Mouse (Mus musculus) midbrain, embryonic 15.5 days (tissue): ENCODE data around the gene Mybph. TPM values are rescaled to one million over a fixed set of nuclear protein-coding genes. Genes with fewer than 3 reads are reported as not detected.

Experiments used
- ATAC-seq: fragments of 200-750 bp; cut with Nextera tagmentation; replicated peaks from 2 replicates; pipeline ENCODE4 v1.8.0; 2017; ENCODE audit warnings: moderate TSS enrichment
- H3K27ac ChIP-seq: fragments of 300-500 bp; sonication (generic); 2 replicates; pipeline ENCODE4 v1.5.1; 2015; ENCODE audit warnings: mild to moderate bottlenecking, inconsistent platforms
- H3K27me3 ChIP-seq: fragments of 300-500 bp; sonication (generic); replicated peaks from 2 replicates; pipeline ENCODE4 v1.6.1; 2015; ENCODE audit warnings: inconsistent platforms
- H3K36me3 ChIP-seq: fragments of 300-500 bp; sonication (generic); replicated peaks from 2 replicates; pipeline ENCODE4 v1.6.1; 2015; ENCODE audit warnings: inconsistent platforms
- H3K4me1 ChIP-seq: fragments of 300-500 bp; sonication (generic); 2 replicates; pipeline ENCODE4 v1.6.1; 2015; ENCODE audit warnings: inconsistent platforms
- H3K4me2 ChIP-seq: fragments of 300-500 bp; sonication (generic); 2 replicates; pipeline ENCODE4 v1.6.1; 2015; ENCODE audit warnings: inconsistent platforms, mild to moderate bottlenecking, moderate library complexity
- H3K4me3 ChIP-seq: fragments of 300-500 bp; sonication (generic); 2 replicates; pipeline ENCODE4 v1.5.1; 2015; ENCODE audit warnings: mild to moderate bottlenecking, inconsistent platforms
- H3K9ac ChIP-seq: fragments of 300-500 bp; sonication (generic); 2 replicates; pipeline ENCODE4 v1.6.1; 2015; ENCODE audit warnings: mild to moderate bottlenecking, inconsistent platforms
- H3K9me3 ChIP-seq: fragments of 300-500 bp; sonication (generic); 2 replicates; pipeline ENCODE4 v1.6.1; 2016; ENCODE audit warnings: inconsistent platforms
- WGBS: fragments of 180-500 bp; shearing (Covaris S2); methylation state at CpG from one replicate; pipeline ENCODE4 v1.1.7; 2015; ENCODE audit warnings: mixed read lengths; 5-methylcytosine and 5-hydroxymethylcytosine counted together
- polyA plus RNA-seq: library from polyadenylated mRNA; unstranded; fragments of >200 nt; fragmentation: Nextera tagmentation; extraction: Ambion mirVana; gene quantifications from 2 replicates; pipeline ENCODE4 v1.2.1, GENCODE M21; 2015

The Mybph gene
- polyA plus RNA-seq, 1 experiment from 2014 or later: 0.13 TPM

DNA sequence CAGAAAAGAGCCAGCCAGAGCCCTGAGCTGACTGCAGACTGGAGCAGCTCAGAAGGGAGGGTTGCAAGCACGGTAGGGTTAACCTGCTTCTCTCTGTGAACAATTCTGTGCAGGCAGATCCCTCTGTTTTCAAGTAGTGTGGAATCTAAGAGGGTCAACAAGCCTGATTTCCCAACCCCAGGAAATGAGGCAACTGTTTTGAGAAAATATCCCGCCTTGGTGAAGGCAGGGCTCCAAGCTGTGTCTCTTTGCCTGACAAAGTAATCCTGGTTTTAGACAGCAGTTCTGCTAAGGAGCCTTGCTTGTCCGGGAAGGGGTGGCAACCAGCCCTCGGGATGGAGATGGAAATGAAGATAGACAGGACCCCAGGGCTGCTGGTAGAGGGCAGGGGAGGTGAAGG is 28.8 kb upstream of the Mybph start:
- H3K9me3 ChIP-seq: no peaks in the 10 kb centered on the region
- WGBS: 67% methylated on average over 4 of the region's 4 CpGs
- H3K36me3 ChIP-seq: no peaks in the 10 kb centered on the region
- H3K27me3 ChIP-seq: no peaks in the 10 kb centered on the region
- H3K4me3 ChIP-seq: no peak overlapping the region
- H3K4me2 ChIP-seq: no peak overlapping the region
- no peak for ATAC-seq
- no peak overlapping the region for H3K9ac ChIP-seq
- no peaks in the 10 kb centered on the region for H3K4me1 ChIP-seq
- no peak overlapping the region for H3K27ac ChIP-seq

DNA sequence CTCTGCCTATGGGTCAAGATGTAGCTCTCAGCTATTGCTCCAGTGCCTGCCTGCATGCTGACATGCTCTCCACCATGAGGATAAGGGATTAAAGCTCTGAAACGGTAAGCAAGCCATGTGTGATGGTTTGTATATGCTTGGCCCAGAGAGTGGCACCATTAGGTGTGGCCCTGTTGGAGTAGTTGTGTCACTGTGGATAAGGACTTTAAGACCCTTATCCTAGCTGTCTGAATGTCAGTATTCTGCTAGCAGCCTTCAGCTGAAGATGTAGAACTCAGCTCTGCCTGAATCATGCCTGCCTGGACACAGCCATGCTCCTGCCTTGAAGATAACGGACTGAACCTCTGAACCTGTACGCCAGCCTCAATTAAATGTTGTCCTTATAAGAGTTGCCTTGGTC is 26.7 kb upstream of the Mybph start:
- Histone ChIP-seq H3K27me3 (no peaks in the 10 kb centered on the region), H3K4me1 (no peaks in the 10 kb centered on the region), H3K4me2 (no peak overlapping the region), H3K9me3 (no peaks in the 10 kb centered on the region), H3K9ac (no peak overlapping the region), H3K36me3 (no peaks in the 10 kb centered on the region), H3K27ac (no peak overlapping the region), H3K4me3 (no peak overlapping the region)
- no peak for ATAC-seq
- 96% methylated on average over 3 of the region's 3 CpGs for WGBS

DNA sequence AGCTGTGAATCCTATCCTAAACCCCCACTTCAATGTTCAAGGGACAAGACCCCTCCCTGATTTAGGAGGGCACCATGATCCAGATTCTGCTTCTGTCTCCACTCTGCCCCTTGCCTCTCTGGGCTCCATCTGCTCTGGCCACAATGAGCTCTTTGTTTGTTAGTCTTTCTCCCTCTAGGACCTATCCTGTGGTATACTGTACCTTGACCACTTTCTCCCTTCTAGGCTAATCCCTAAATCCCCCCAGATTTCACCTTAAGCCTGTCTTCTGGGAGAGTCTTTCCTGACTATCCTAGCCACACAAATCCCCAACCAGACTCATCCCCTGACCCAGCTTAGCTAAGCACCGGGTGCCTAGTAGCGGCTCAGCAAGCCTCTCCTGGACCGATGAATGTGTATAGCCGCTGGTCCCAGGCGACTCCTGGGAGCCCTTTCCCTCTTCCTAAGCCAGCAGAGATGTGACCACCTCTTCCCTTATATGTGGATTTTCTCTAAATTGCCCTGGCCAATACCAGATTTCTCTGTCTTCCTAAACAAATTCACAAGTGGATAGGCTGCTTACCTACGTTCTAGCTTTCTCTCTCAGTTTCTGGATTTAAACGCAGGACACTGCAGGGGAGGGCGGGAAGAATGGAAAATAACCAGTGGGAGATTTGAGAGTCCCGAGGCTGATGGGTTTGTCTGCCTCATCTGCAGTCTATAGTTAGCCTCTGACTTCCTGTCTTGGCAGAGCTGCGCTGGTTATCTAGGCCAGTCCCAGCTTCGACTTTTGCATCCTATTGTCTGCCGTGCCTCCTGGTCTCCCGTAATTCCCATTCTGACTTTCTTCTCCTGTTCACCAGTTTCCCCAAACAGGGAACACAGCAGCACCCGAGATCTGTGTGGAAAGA is 25.6 kb upstream of the Mybph start:
- no peak for ATAC-seq
- 46% methylated on average over 14 of the region's 14 CpGs for WGBS
- H3K4me2 ChIP-seq: no peak overlapping the region

DNA sequence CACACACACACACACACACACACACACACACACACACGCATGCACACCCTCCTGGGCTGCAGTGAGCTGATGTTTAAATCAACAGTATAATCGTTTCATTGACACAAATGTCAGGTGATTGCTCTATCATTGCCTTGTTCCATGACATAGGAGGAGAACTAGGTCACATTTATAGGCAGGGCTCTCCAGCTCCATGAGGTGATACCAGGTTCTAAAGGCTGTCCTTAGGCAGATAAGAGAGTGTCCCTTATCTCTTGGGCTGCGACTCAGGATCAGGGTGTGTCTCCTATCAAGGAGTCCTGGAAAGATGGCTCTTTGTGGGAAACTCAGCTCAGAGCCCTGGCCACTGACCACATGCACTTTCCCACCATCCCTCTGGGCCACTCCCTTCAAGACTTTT is 24.7 kb upstream of the Mybph start:
- Histone ChIP-seq H3K4me2 (no peak overlapping the region), H3K9ac (no peak overlapping the region), H3K36me3 (no peaks in the 10 kb centered on the region), H3K27ac (no peak overlapping the region), H3K27me3 (no peaks in the 10 kb centered on the region), H3K9me3 (no peaks in the 10 kb centered on the region), H3K4me3 (no peak overlapping the region), H3K4me1 (no peaks in the 10 kb centered on the region)
- WGBS: 78% methylated on average over 3 of the region's 3 CpGs
- ATAC-seq: no peak

More for the DNA sequence above, 25.6 kb upstream of the Mybph start:
- Histone ChIP-seq H3K4me1 (no peaks in the 10 kb centered on the region), H3K9ac (no peak overlapping the region), H3K27me3 (no peaks in the 10 kb centered on the region), H3K9me3 (no peaks in the 10 kb centered on the region), H3K27ac (no peak overlapping the region), H3K36me3 (no peaks in the 10 kb centered on the region), H3K4me3 (no peak overlapping the region)

DNA sequence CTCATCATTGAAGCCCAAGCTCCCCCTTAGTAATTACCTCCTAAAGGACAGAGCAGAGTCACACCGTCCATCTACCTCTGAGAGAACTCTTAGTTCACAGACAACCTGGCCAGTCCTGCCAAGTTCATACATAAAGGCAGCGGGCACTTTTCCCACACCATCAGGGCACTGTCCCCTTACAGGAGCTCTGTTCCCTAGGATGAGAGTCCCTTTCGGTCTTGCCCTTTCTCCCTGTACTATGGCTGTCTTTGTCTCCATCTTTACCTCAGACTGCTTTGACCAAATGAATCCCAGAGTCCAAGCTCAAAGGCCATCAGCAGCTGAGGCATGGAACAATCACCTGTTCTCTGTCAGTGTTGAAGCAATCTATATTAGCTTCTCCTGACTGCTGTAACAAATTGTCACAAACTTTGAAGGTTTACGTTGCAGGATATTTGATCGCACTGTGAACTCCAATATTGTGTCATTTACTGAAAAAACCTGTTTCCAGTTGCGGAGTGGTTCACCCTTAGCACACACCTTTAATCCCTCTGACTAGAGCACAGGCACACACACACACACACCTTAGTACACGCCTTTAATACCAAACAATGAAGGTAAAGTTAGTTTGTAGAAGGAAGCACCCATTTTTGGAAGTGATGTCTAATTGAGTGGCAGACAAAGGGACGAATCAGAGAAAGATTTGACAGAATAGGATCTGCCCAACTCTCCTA is 24.1 kb upstream of the Mybph start:
- Histone ChIP-seq H3K27ac (no peak overlapping the region), H3K9me3 (no peaks in the 10 kb centered on the region), H3K27me3 (no peaks in the 10 kb centered on the region), H3K36me3 (no peaks in the 10 kb centered on the region), H3K9ac (no peak overlapping the region), H3K4me1 (no peaks in the 10 kb centered on the region), H3K4me2 (no peak overlapping the region), H3K4me3 (no peak overlapping the region)
- WGBS: 91% methylated on average over 8 of the region's 8 CpGs
- ATAC-seq: no peak

DNA sequence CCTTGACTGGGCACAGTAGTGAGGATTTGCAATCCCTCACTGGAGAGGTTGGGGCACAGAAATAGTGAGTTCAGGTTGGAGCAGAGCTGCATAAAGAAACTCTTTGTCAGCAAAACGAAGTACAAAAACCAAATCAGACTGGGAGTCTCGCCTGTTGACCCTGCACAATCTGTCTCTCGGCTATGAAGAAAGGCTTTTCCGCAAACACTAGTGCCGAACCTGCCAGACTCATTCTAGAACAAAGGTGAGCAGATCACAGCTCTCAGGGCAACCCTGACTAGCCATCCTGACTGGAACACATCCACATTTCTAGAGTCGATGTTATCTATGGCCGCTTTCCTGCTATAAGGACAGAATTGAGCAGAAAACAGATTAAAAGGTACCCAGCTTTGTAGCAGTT is 20.2 kb upstream of the Mybph start:
- no peaks in the 10 kb centered on the region for H3K9me3 ChIP-seq
- WGBS: 53% methylated on average over 7 of the region's 7 CpGs
- no peaks in the 10 kb centered on the region for H3K4me1 ChIP-seq
- no peak overlapping the region for H3K27ac ChIP-seq
- no peak overlapping the region for H3K4me2 ChIP-seq
- no peaks in the 10 kb centered on the region for H3K36me3 ChIP-seq
- H3K9ac ChIP-seq: no peak overlapping the region
- no peak for ATAC-seq
- no peak overlapping the region for H3K4me3 ChIP-seq
- no peaks in the 10 kb centered on the region for H3K27me3 ChIP-seq

DNA sequence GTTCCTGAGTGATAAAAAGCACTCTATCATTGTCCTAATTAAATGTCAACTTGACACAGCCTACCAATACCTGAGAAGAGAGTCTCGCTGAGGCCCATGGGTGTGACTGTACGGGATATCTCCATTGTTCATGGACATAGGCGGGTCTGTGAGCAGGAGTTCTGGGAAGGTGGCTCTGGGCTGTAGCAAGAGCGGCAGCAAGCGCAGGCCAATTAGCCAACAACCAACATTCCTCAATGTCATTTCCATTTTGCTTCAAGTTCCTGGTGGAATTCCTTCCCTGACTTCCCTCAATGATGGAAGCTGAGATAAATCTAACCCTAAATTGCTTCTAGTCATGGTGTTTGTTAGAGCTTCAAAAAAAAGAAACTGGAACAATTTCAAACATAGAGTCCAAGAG is 15.3 kb upstream of the Mybph start:
- Histone ChIP-seq H3K4me2 (no peak overlapping the region), H3K9me3 (no peaks in the 10 kb centered on the region), H3K4me3 (no peak overlapping the region), H3K27ac (no peak overlapping the region), H3K9ac (no peak overlapping the region), H3K4me1 (no peaks in the 10 kb centered on the region), H3K36me3 (no peaks in the 10 kb centered on the region), H3K27me3 (no peaks in the 10 kb centered on the region)
- 91% methylated on average over 5 of the region's 5 CpGs for WGBS
- ATAC-seq: no peak

DNA sequence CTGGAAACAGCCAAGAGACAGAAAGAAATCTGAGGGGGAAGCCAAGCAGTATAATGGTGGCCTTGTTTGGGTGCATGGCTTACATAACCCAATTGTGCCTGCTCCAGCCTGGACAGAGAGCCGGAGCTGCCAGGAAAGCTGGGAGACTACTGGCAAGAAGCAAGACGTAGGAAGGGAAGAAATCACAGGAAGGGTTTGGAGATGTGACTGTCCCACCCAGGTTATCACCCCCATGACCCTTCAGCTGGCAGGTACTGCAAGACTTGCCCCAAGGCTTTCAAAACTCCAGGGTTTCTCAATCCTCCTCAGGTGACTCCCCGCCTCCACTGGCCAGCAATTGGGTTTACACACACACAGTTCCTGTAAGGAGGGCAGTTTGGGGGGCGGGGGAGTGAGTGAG is 11.2 kb upstream of the Mybph start, which contains the start of gene Chil1:
Gene Chil1, plus strand, starts transcription at position 152 of the 400 bp plus-strand sequence.
- H3K9me3 ChIP-seq: no peaks in the 10 kb centered on the region
- H3K4me2 ChIP-seq: no peak within 1 kb of the TSS
- no peaks in the 10 kb centered on the region for H3K4me1 ChIP-seq
- H3K4me3 ChIP-seq: no peak within 1 kb of the TSS
- 54% methylated on average over 4 of the region's 4 CpGs for WGBS
- H3K9ac ChIP-seq: no peak within 1 kb of the TSS
- no peak within 1 kb of the TSS for H3K27ac ChIP-seq
- no peaks in the 10 kb centered on the region for H3K36me3 ChIP-seq
- no peaks in the 10 kb centered on the region for H3K27me3 ChIP-seq
- ATAC-seq: no peak

DNA sequence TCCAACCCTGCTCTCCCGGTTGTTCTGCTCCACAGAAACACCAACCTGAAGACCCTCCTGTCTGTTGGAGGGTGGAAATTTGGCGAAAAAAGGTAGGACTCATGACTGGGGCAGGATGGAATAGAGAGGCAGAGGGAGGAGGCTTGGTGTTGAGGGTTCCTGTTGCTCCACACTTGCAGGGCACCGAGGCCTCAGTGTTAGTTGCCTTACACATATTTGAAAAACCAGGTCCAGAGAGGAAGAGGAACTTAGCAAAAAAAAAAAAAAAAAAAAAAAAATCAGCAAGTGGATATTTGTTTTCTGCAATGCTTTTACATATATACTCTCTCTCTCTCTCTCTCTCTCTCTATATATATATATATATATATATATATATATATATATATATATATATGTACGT is 9.2 kb upstream of the Mybph start:
- Histone ChIP-seq H3K4me1 (peaks cover 16% of the 10 kb centered on the region), H3K27ac (no peak overlapping the region), H3K4me2 (no peak overlapping the region), H3K9ac (no peak overlapping the region), H3K9me3 (no peaks in the 10 kb centered on the region), H3K4me3 (no peak overlapping the region), H3K36me3 (no peaks in the 10 kb centered on the region), H3K27me3 (no peaks in the 10 kb centered on the region)
- 94% methylated on average over 4 of the region's 4 CpGs for WGBS
- no peak for ATAC-seq

DNA sequence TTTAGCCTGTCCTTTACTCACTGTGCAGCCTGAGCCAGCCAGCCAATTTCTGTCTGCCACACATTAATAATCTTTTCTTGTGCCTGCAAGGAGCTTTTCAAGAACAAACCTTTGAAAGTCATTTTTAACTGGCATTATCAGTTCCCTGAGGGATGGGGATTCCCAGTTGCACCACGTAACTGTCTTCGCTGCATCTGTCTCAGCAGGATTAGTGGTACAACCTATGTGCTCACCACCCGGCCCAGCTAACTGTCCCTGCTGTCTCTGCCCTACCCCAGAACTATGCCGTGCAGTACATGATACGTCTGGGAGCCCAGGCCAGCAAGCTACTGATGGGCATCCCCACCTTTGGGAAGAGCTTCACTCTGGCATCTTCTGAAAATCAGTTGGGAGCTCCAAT is 5.0 kb upstream of the Mybph start:
- 0 out of 2 replicates have a peak, but pooled peaks have one; percentile 66 for ATAC-seq
- no peak overlapping the region for H3K9ac ChIP-seq

DNA sequence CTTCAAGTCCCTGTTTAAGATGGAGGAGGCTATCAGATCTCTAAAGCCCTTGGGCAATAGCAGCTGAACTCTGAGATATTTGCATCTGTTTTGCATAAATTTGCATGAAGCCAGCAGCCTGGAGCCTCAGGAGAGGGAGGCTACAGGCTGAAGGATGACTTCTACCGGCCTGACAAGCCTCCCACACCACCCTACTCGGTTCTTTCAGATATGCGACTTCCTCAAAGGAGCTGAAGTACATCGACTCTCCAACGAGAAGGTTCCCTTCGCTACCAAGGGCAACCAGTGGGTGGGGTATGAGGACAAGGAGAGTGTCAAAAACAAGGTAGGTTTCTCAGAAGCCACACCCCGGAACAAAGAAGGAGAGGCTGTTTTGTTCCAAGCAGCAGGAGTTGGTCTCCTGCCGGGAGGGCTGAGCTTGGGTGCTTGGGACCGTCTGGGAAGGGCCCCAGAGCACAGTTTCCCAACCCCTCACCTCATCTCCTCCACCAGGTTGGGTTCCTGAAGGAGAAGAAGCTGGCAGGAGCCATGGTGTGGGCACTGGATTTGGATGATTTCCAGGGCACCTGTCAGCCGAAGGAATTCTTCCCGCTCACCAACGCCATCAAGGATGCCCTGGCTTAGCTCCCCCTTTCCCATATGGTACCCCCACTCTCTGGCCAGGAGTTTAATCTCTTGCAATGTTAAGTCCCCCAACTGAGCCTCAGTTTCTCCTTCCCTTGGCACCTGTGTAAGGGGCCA is 4.1 kb upstream of the Mybph start:
- H3K4me2 ChIP-seq: no peak overlapping the region
- WGBS: 25% methylated on average over 12 of the region's 12 CpGs

More for the DNA sequence above, 5.0 kb upstream of the Mybph start:
- Histone ChIP-seq H3K4me1 (peaks cover 21% of the 10 kb centered on the region), H3K27ac (peak overlapping the region; percentile 53), H3K4me2 (no peak overlapping the region), H3K4me3 (no peak overlapping the region), H3K27me3 (no peaks in the 10 kb centered on the region), H3K36me3 (no peaks in the 10 kb centered on the region), H3K9me3 (no peaks in the 10 kb centered on the region)
- 40% methylated on average over 5 of the region's 5 CpGs for WGBS

DNA sequence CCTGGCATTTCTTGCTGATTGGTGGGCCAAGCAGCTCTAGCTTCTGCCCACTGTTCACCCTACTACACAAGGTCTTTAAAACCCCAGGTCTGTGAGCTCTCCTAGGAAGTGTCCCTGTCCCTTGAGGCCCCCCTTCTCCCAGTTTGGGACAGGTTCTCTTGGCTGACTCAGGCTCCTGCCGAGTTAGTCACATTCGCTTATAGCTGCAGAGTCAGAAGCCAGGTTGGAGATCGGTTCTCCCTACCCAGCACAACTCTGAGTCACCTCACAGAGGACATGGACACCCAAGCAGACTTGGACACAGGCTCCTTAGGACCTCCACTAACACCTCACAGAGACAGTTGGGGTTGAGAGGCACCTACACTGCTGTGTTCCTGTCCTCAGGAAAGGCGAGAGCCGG is 2.1 kb upstream of the Mybph start:
- Histone ChIP-seq H3K4me3 (no peak overlapping the region), H3K4me2 (no peak overlapping the region), H3K9ac (no peak overlapping the region), H3K4me1 (peaks cover 21% of the 10 kb centered on the region), H3K9me3 (no peaks in the 10 kb centered on the region), H3K36me3 (no peaks in the 10 kb centered on the region), H3K27ac (no peak overlapping the region), H3K27me3 (no peaks in the 10 kb centered on the region)
- 90% methylated on average over 5 of the region's 5 CpGs for WGBS
- no peak for ATAC-seq

More for the DNA sequence above, 4.1 kb upstream of the Mybph start:
- H3K9me3 ChIP-seq: no peaks in the 10 kb centered on the region
- H3K4me3 ChIP-seq: no peak overlapping the region
- H3K4me1 ChIP-seq: peaks cover 21% of the 10 kb centered on the region
- no peaks in the 10 kb centered on the region for H3K27me3 ChIP-seq
- no peak overlapping the region for H3K9ac ChIP-seq
- no peaks in the 10 kb centered on the region for H3K36me3 ChIP-seq
- ATAC-seq: 0 out of 2 replicates have a peak, but pooled peaks have one; percentile 30
- H3K27ac ChIP-seq: no peak overlapping the region
